Mouse (Mus musculus) MN1 (cell line): ENCODE results near the gene Rtkn2.

Experiments used
- DNase-seq: peaks from one replicate; pipeline ENCODE4 v3.0.0-alpha.2; 2016; ENCODE audit warnings: low spot score

Gene Rtkn2

DNA sequence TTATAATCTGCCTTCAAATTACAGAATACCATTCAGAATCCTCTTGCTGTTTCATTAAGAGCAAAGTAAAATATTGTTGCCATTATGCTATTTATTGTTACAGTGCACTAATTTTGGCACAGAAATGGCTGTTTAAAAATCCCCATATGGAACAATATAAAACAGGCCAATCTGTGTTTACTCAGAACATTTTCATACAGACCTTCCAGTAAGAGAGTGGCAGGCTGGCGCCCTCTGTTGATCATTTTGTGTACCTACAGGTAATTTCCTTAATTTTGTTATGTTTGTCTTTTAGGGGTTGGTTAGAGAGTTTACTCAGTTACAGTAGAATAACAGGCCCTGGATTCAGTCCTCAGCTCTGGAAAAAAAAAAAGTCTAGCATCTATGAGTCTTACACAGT lies 16.8 kb downstream of the Rtkn2 start:
- DNase-seq = peak; percentile 61

DNA sequence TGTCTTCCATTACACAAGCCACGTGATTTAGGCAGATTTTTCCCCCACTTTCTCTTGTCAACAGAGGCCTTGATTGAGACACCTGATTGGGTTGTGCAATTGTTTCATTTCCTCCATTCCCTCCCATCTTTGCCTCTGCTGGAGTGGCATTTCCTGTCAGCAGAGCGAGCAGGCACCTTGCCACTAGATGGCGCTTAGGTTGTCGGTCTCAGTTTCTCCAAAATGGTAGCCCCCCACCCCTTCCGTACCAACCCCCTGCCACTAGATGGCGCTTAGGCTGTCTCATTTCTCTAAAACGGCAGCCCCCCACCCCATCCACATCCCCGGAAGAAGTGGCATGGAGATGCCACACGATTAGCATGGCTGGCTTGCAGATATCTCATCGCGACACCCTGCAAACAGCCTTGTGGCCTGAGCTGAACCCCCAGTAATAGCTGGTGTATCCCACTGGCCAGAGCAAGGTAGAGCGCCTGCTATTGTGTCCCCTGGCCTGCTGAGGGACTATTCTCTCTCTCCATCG lies 18.8 kb downstream of the Rtkn2 start:
- DNase-seq = peak; percentile 36

DNA sequence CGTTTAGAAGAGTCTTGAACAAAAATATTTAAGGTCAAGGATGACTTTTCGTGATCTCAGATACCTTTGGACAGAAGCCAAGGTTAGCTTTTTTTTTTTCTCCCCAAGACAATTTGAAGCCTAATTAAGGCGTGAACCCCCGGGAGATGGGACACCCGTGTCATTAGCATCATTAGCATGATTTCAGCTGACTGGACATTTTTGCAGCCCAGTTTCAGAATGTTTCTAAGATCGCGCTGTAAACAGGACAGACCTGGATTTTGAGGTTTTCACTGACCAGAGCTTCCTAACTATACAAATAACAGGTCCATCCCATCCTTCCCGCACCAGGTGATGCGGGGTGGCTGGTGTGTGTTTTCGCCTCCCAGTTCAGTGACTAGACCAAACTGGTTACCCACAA lies 19.8 kb downstream of the Rtkn2 start:
- no peak for DNase-seq

DNA sequence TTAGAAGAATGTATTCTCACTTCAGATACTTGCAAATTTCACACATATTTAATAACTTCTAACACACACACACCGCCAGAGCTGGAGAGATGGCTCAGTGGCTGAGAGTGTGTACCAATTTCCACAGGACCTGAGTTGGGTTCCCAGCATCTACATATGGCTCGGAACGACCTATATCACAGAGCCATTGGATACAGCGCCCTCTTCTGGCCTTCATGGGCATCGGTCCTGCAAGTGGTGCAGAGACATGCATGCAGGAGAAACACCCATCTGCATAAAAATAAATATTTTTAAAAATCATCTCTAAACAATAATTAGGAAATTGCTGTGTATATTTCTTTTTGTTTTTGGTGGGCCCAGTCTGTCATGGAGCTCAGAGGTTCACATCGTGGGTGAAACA lies 22.1 kb downstream of the Rtkn2 start:
- DNase-seq = no peak

DNA sequence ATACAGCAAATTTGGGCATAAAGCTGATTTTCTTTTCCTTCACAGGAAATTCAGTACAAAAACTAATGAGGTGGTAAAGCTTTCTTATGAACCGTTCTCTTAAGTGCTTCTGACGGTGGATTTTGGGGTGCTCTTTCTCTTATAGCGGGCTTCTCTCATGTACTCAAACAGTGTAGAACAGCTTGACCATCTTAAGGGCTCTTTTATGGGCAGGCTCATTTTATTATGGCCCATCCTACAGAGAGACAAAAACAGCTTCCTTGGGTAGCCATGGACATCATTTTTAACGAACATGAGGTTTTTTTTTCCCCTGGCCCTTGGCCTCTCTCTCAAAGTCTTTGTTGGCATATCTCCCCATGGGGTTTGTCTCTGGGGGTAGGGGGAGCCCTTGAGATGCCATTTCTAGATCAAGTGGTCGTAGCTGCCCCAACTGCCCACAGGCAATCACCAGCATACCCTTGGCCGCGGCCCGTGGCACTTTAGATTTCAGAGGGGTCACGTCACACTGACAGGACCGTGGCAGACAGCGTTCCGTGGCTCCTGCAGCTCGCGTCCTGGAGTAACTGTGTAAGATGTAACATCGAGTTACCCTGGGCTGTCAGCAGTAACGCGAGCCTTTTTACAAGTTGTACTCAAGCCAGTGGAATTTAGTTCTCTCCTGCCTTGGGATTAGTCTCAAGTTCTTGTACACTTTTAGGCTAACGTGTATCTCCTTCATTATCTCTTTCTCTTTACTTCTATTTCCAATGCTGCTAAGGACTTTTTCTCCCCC lies 24.5 kb downstream of the Rtkn2 start:
- no peak for DNase-seq

DNA sequence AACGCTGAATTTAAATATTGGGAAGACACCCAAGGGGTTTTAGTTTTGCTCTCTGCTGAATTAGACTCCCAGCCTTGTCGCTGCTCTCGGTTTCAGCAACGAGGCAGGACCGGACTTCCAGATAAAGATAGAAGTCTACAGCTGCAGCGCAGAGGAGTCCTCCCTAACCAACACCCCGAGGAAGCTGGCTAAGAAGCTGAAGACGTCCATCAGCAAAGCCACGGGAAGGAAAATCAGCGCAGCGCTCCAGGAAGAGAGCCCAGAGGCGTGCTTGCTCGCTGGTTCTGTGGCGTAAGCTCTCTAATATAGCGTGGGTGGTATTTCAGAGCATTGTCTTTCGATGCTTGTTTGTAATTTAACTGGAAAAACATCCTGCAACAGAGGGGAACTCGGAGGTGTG lies 26.0 kb downstream of the Rtkn2 start:
- no peak for DNase-seq

DNA sequence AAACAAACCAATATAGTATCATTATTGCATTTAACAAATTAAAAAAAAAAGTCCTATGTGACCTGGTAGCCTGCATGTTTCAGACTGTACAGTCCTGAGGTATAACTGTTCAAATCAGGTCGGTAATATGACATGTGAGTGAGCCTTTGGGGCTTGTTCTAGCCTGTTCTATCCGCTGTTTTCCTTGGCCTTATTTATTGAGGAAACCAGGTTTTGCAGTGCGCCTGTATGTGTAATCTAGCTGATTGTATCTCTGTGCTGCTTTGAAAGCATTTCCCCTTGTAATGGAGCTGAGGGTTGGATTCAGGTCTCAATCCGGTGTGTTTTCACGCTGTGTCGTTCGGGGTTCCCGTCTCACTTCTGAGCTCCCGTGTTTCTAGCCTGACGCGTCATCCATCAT lies 27.1 kb downstream of the Rtkn2 start:
- no peak for DNase-seq

DNA sequence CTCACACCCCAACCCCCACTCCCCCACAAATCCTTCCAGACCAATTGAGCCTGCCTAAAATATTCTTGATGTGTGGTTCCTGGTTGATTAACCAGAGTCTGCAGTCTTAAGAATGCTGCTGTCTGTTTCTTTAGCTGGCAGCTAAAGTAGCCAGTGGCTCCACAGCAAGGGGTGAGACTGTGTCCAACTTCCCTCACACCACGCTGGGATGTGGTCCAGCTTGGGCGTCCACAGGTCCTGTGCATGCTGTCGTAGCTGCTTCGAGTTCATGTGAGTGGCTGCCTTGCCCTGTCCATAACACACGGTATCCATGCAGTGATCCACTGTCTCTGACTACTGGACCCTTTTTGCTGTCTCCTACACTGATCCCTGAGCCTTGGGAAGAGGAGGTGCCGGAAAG lies 27.7 kb downstream of the Rtkn2 start:
- no peak for DNase-seq

DNA sequence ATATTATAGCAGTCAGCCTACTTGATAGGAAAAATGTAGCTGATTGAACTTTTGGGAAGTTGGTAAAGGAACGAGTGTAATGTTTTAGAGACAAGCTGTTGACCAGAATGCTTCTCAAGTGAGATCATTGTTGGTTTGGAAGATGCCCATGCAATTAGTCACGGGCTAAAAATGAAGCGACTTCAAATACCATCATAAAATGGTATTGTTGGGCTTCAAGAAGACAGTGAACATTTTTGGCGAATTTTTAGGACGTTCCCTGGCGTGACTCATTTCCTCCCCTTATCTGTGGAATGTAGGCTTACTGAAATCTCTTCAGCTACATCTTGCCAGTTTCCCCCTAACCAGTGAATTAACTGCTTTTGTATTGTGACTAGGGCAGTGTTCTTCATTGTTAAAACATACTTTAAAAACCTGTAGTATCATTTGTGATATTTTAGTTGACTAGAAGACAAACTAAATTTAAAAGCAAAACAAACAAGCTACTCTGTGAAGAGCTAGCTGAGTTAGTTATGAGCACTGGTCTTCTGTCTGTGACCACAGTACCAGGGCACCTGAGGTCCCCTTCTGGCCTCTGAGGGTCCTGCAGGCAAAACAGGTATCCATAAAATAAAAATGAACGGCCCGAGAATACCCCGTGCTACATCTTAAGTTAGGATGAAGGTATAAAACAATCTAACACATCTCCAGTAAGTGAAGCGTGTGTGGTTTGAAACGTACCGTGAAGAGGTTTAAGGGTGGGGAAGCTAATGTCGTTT lies 29.0 kb downstream of the Rtkn2 start:
- DNase-seq = peak; percentile 18

DNA sequence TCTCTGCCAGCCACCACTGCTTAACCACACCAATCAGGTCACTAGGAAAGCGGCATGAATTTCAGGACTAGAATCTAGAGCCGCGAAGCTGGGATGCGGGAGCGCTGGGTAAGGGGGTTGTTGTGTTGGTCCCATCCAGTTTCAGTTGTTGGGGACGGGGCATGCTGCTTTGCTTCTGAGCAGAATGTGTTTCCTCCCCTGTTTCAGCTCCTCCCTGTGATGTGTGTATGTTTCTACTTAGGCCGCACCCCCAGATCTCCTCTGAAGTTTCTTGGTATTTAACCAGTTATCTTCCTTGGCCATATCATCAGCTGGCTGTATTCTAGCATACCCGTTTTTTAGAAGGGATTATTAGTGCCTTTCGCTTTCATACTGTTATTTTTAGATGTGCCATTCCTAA lies 29.9 kb downstream of the Rtkn2 start:
- no peak for DNase-seq

DNA sequence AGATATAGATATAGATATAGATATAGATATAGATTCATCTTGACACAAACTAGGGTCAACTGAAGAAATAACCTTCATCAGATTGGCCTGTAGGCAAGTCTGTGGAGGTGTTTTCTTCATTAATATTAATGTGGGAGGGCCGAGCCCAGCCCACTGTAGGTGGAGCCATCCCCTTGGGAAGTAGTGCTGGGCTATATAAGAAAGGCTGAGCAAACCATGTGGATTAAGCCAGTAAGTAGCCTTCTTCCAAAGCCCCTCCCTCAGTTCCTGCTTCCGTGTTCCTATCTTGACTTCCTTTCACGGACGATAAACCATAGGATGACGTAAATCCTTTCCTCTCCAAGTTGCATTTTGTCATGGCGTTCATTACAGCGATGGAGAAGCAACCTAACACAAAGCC lies 30.5 kb downstream of the Rtkn2 start:
- DNase-seq = no peak

DNA sequence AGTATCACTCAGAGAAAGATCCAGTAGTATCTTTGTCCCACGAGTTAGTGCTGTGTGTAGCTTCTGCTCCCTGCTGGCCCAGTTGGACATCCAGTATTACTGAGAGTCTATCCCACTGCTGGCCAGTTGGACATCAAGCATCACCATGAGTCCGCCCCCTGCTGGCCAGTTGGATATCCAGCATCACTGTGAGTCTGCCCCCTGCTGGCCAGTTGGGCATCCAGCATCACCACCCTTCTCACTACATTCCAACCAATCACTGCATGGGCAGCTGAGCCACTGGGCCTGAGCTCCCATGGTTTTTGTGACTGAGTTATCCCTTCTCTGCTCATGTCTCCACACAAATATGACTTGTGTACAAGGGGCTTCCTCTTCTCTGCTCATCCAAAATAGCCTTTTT lies 33.8 kb downstream of the Rtkn2 start:
- peak; percentile 6 for DNase-seq

DNA sequence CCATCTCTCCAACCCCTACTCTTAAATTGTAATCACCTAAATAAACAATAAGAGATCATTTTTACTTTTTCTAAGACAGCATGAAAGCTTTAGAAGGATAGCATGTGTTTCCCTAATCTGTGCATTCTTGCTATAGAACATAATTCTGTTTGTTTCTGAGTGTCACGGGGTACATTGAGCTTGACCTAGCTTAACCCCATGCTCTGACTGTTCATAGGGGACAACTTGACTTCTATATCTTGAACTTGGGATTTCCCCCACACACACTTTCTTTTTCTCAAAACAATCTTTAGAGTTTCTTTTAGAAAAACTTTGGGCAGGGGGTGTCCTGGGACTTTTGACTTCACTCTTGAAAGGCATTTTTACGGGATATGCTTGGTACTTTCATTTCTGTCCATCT lies 41.4 kb downstream of the Rtkn2 start:
- DNase-seq = no peak

DNA sequence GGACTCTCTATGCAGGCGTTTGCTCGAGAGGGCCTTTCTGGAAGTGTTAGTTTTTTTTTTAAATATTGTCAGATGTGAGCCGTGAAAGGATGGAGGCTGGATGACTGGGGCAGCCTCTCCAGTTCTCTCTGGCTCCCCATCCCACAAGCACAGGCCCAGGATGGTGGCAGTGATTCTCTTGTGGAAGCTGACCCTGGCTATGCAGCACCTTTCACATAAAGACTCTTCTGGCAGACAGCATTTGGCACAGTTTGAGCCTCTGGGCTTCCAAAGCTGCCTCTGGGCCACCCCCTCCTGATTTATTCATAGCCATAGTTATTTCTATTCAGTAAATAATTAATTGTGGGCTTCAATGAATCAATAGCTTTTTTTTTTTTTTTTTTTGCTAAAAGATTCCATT lies 46.3 kb downstream of the Rtkn2 start:
- DNase-seq = no peak

DNA sequence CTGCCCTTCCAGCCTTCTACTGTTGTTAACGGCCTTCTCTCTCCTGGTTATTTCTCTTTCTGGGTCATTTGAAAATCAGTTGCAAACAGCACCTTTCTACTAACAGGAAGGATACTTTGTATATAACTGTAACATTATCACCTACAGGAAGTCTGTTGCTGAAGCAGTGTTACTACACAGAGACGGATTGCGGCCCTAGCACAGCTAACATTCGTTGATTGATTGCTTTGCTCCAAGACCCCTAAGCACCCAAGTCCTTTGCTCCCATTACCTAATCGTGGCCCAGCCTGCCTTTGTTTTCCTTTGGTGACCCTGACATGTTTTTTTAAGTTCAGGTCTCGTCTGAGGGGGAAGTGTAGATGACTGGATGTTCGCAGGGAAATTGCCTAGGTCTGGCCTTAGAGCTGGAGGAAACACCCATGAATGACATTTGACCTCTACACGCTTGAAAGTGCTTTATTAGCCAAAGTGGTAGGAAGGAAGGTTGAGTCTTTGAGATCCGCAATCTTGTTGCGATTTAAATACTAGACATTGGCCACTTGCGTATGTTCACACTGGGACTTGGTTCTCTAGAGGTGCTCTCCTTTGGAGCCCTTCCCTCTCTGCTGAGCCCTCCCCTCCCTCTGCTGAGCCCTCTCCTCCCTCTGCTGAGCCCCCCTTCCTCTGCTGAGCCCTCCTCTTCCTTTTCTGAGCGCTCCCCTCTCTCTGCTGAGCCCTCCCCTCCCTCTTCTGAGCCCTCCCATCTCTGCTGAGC lies 49.1 kb downstream of the Rtkn2 start:
- DNase-seq = no peak

DNA sequence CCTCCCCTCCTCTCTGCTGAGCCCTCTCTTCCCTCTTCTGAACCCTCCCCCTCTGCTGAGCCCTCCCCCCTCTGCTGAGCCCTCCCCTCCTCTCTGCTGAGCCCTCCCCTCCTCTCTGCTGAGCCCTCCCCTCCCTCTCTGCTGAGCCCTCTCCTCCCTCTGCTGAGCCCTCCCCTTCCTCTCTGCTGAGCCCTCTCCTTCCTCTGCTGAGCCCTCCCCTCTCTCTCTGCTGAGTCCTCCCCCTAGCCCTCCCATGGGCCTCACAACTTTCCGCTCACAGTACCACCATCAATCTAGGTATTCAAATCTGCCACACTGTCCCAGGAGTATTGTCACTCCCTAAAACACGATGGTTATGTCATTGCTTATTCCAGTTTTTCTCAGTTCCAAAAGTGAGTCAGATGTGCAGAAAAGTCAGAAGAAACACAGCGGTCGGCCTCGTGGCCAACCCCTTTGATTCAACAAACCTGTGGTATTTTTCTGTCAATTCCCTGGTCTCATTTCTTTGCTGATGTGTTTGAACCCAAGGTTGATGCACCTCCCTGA lies 49.8 kb downstream of the Rtkn2 start:
- DNase-seq = no peak

DNA sequence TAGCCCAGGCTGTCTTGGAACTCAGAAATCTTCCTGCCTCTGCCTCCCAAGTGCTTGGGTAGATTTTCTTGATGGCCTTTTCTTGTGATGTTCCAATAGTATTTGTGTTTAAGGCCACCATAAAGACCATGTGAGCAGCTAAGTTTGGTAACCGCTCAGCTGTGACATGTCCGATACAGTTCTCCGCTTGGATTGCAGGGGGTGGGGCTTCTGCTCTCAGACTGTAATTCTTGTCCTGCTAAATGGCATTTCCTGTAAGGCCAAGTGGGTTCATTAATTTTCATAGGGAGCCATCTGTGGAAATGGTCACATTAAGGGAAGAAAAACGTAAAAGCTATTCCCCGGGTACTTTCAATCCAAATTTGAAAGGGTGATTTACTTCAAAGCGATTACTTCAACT lies 50.7 kb downstream of the Rtkn2 start:
- DNase-seq = no peak

DNA sequence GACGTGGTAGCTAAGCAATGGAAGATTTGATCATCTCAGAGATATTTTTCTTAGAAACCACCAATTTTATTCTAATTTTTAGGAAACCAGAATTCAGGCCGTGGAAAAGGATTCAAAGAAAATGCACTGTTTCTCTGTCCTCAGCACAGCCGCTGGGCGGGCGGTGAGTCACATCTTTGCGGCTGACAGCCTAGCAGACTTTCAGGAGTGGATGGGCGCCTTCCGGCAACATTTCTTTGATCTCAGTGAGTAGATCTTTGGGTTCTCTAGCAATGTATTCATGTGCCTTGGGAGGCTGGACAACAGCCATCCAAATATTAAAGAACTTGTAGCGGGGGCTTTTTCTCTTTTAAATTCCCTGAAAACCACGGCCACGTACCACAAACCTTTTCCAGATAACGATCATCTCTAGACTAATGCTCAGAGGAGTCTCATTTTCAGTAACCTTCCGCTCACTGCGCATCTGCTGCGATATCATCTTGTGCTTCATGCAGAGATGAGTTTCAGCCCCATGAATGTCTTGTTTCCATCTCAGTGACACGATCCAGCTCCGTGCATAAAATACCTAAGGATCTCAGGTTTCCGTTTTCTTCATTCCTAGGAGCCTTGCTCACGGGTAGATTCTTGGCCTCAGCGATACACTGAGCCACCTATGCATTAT lies 56.5 kb downstream of the Rtkn2 start:
- DNase-seq = no peak

DNA sequence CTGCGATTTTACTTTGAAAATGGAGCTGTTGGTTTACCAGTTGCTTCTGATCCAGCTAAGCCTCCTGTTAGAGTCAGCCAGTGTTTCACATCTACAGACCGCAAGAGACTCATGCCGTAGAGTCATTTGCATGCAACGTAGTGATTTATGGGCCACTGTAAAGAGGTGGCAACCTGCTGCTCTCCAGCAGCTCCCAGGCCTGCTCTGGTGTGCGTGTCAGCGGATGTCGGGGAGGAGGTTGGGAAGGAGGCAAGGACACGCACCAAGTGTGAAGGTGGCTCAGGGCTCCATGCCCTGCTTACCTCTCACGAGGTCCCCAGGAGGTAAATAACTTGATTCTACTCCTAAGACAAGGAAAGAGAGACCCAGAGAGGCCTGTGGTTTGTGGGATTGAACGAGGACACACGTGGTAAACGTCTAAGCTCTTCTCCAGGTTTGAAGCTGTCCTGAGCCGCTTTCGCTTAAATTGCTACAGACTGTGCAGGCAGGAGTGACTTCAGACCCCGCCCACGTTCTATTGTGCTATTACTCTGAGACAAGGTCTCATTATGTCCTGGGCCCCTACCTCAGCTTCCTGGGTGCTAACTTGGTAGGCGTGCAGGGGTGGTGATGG lies 57.1 kb downstream of the Rtkn2 start:
- DNase-seq = no peak

DNA sequence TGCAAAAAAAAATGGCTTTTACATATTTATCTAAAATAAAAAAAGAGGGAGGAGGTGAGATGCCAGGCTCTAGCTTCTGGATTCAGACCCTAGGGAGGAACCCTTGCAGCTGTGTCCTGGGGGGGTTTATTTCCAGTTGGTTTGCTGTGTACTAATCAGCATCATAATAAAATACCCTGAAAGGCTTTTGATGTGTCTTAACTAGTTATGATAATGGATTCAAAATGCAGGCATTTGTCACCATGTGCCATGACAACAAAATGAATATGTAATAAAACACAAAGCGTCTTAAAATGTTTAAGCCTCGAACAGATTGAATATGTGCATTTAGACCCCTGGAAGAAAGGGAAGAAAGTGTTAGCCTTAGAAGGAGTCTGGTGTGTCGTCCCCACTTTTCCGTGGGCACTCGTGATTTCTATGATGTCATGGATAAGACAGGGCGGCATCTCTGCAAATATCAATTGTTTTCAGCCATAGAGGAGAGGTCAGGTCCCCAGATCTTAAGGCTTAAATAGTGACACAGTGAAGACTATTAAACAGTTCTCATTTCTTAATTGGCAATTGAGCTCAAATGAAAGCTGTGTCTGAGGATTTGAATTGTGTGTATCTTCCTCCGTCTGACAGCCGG lies 59.7 kb downstream of the Rtkn2 start:
- no peak for DNase-seq

DNA sequence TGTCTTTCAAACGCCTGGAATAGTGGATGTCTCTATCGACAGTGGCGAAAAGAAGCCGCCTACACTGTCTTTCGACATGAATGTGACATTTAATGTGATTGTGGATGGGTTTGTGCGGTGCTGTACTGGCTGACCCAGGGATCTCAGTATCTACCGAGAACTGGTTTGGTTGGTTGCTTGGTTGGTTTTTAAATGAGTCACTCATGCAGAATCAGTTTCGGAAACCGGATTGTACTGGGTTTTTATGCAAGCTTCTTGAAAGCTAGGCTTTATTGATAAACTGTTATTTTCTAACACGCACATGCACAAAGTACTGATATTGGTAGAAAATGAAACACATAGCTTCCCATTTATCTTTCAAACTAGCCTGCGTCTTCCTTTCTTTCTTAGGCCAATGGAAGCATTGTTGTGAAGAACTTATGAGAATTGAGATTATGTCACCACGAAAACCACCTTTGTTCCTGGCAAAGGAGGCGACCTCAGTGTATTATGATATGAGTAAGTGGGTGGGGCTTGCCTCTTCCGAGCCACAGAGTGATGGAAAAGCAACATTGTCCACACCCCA lies 60.4 kb downstream of the Rtkn2 start:
- DNase-seq = no peak
